Mouse (Mus musculus): ENCODE measurements around the gene Rec114. TPM values are rescaled to one million over a fixed set of nuclear protein-coding genes. Genes with fewer than 3 reads are reported as not detected.

The Rec114 gene
- polyA plus RNA-seq, 1 experiment from 2014 or later = 3.8 TPM

DNA sequence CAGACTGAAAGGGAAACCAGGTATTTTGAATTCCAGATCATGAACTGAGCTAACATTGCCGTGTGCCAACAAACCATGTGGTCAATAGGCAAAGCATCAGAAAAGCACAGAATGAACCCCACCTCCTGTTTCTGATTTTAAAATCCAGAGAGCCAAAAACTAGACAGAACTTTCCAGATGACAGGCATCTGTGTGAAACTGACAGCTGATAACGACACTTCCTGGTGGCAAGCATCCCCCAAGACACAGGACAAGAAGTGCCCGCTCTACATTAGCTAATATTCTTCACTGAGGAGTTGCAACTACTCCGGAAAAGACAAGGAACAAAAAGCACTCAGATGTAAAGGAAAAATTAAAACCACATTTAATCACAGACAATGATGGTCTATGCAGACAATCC lies 23.6 kb downstream of the Rec114 start:
- H3K4me1 ChIP-seq (ENCODE audit: insufficient read depth, low read length) = peaks cover 7% of the 10 kb centered on the region; the same call in 1 of the 2 replicates
- H3K4me3 ChIP-seq (ENCODE audit: low read length) = no peak overlapping the region
- WGBS = 87% methylated on average over 4 of the region's 4 CpGs
- H3K9me3 ChIP-seq (ENCODE audit: low read length) = no peaks in the 10 kb centered on the region
- ATAC-seq (ENCODE audit: low FRiP score, low TSS enrichment) = no peak
- H3K4me2 ChIP-seq (replicated peaks; ENCODE audit: low read depth, low read length) = no peak overlapping the region
- H3K27me3 ChIP-seq (ENCODE audit: insufficient read depth, low read length) = no peaks in the 10 kb centered on the region
- no peak overlapping the region for H3K9ac ChIP-seq (replicated peaks; ENCODE audit: low read length)
- no peak overlapping the region for H3K27ac ChIP-seq (ENCODE audit: low read length)
- no peaks in the 10 kb centered on the region for H3K36me3 ChIP-seq (ENCODE audit: insufficient read depth, low read length)

DNA sequence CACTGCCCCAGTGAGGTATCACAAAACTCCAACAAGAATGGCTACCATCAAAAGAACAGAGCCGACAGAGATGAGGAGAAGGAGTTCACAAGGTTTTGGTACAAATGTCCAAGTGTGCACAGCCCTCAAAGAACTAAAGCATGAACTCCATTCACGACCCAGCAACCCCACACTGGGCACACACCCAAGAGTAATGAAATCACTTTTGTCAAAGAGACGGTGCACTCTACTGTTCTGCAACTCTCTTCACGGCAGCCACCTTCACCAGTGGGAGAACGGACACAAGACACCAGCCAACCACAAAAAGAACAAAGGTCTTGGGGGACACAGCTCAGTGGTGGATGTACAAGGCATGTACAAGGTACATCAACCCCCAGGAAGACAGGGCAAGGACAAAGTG lies 24.3 kb downstream of the Rec114 start:
- peaks cover 7% of the 10 kb centered on the region; the same call in 1 of the 2 replicates for H3K4me1 ChIP-seq (ENCODE audit: insufficient read depth, low read length)
- H3K9me3 ChIP-seq (ENCODE audit: low read length) = no peaks in the 10 kb centered on the region
- no peak overlapping the region for H3K4me3 ChIP-seq (ENCODE audit: low read length)
- H3K36me3 ChIP-seq (ENCODE audit: insufficient read depth, low read length) = no peaks in the 10 kb centered on the region
- no peak overlapping the region for H3K27ac ChIP-seq (ENCODE audit: low read length)
- no peaks in the 10 kb centered on the region for H3K27me3 ChIP-seq (ENCODE audit: insufficient read depth, low read length)
- no peak overlapping the region for H3K4me2 ChIP-seq (replicated peaks; ENCODE audit: low read depth, low read length)
- no peak overlapping the region for H3K9ac ChIP-seq (replicated peaks; ENCODE audit: low read length)
- WGBS = 48% methylated on average over 5 of the region's 5 CpGs
- ATAC-seq (ENCODE audit: low FRiP score, low TSS enrichment) = no peak

DNA sequence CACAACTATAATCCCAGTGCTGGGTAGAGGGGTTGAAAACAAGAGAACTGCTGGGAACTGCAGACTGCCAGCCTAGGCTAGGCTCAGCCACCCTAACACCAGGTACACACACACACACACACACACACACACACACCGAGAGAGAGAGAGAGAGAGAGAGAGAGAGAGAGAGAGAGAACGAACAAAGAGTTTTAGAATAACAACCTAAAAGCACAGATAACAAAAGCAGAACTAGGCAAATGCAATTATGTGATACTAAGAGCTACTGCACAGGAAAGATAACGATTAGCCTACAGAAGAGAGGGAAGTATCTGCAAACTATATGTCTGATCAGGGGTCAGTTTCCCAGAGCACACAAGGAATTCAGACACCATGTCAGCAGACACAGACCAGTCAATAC lies 24.8 kb downstream of the Rec114 start:
- H3K27ac ChIP-seq (ENCODE audit: low read length) = no peak overlapping the region
- ATAC-seq (ENCODE audit: low FRiP score, low TSS enrichment) = no peak
- H3K4me1 ChIP-seq (ENCODE audit: insufficient read depth, low read length) = peaks cover 7% of the 10 kb centered on the region; the same call in 1 of the 2 replicates
- no peaks in the 10 kb centered on the region for H3K9me3 ChIP-seq (ENCODE audit: low read length)
- H3K4me2 ChIP-seq (replicated peaks; ENCODE audit: low read depth, low read length) = no peak overlapping the region
- H3K36me3 ChIP-seq (ENCODE audit: insufficient read depth, low read length) = no peaks in the 10 kb centered on the region
- no peak overlapping the region for H3K4me3 ChIP-seq (ENCODE audit: low read length)
- WGBS = 73% methylated on average over 3 of the region's 3 CpGs
- H3K27me3 ChIP-seq (ENCODE audit: insufficient read depth, low read length) = no peaks in the 10 kb centered on the region
- no peak overlapping the region for H3K9ac ChIP-seq (replicated peaks; ENCODE audit: low read length)

DNA sequence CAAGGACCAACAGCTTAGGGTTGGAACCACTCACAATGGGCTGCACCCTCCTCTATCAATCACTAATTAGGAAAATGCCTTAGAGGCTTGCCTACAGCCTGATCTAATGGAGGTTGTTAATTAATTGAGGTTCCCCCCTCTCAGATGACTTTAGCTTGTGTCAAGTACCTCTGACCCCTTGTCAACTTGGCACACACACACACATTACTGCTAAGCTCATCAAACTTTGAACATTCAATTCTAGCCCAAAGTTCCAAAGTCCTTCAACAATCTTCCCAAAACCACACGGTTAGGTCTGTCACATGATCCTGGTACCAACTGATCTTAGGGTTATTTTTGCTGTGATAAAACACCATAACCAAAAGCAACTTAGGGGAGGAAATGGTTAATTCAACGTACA lies 26.9 kb downstream of the Rec114 start:
- ATAC-seq (ENCODE audit: low FRiP score, low TSS enrichment) = no peak
- H3K9ac ChIP-seq (replicated peaks; ENCODE audit: low read length) = no peak overlapping the region
- no peaks in the 10 kb centered on the region for H3K4me1 ChIP-seq (ENCODE audit: insufficient read depth, low read length)
- H3K4me2 ChIP-seq (replicated peaks; ENCODE audit: low read depth, low read length) = no peak overlapping the region
- H3K4me3 ChIP-seq (ENCODE audit: low read length) = no peak overlapping the region
- H3K36me3 ChIP-seq (ENCODE audit: insufficient read depth, low read length) = no peaks in the 10 kb centered on the region
- H3K9me3 ChIP-seq (ENCODE audit: low read length) = no peaks in the 10 kb centered on the region
- H3K27ac ChIP-seq (ENCODE audit: low read length) = no peak overlapping the region
- no peaks in the 10 kb centered on the region for H3K27me3 ChIP-seq (ENCODE audit: insufficient read depth, low read length)
- 42% methylated on average over 2 of the region's 2 CpGs for WGBS

DNA sequence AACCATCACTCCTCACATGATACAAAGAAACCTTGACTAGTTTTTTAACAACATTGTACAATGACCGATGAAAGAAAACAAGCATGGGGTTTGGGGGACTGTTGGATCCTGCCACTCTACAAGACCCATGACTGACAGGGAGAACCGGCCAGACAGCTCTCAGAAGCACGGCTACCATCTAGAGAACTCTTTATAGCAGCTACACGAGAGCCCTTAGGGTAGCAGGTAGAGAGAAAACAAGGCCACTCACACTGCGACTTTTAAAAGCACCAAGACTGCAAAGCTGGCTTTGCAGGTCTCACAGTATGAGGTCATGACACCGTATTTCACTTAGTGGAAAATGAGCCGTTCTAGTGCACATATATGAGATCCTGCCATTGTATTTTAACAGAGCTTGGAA lies 33.1 kb downstream of the Rec114 start:
- ATAC-seq (ENCODE audit: low FRiP score, low TSS enrichment) = no peak
- WGBS = 52% methylated on average over 7 of the region's 7 CpGs
- Histone ChIP-seq H3K9ac (replicated peaks; ENCODE audit: low read length) (no peak overlapping the region), H3K27me3 (ENCODE audit: insufficient read depth, low read length) (no peaks in the 10 kb centered on the region), H3K27ac (ENCODE audit: low read length) (no peak overlapping the region), H3K4me2 (replicated peaks; ENCODE audit: low read depth, low read length) (no peak overlapping the region), H3K4me3 (ENCODE audit: low read length) (no peak overlapping the region), H3K9me3 (ENCODE audit: low read length) (no peaks in the 10 kb centered on the region), H3K36me3 (ENCODE audit: insufficient read depth, low read length) (no peaks in the 10 kb centered on the region), H3K4me1 (ENCODE audit: insufficient read depth, low read length) (no peaks in the 10 kb centered on the region)

DNA sequence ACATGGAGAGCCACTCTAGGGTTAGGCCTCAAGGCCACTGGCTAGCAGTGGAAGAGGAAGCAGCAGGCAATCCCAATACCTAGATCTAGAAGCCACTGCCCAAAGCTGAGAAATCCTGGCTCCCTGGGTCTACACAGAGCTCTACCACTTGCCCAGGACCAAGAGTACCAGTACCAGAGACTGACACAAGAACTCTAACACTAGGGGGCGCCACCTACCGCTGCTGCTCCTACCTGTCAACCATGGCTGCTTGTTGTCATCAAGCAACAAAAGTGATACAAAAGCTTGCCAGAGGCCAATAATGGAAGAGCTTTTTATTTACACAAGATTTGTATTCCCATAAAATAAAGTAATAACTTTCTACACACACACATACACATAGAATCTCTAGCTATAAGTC lies 33.8 kb downstream of the Rec114 start:
- Histone ChIP-seq H3K9me3 (ENCODE audit: low read length) (no peaks in the 10 kb centered on the region), H3K4me2 (replicated peaks; ENCODE audit: low read depth, low read length) (no peak overlapping the region), H3K4me3 (ENCODE audit: low read length) (no peak overlapping the region), H3K27ac (ENCODE audit: low read length) (no peak overlapping the region), H3K27me3 (ENCODE audit: insufficient read depth, low read length) (no peaks in the 10 kb centered on the region), H3K36me3 (ENCODE audit: insufficient read depth, low read length) (no peaks in the 10 kb centered on the region), H3K9ac (replicated peaks; ENCODE audit: low read length) (no peak overlapping the region), H3K4me1 (ENCODE audit: insufficient read depth, low read length) (no peaks in the 10 kb centered on the region)
- 15% methylated on average over 2 of the region's 2 CpGs for WGBS
- ATAC-seq (ENCODE audit: low FRiP score, low TSS enrichment) = no peak

DNA sequence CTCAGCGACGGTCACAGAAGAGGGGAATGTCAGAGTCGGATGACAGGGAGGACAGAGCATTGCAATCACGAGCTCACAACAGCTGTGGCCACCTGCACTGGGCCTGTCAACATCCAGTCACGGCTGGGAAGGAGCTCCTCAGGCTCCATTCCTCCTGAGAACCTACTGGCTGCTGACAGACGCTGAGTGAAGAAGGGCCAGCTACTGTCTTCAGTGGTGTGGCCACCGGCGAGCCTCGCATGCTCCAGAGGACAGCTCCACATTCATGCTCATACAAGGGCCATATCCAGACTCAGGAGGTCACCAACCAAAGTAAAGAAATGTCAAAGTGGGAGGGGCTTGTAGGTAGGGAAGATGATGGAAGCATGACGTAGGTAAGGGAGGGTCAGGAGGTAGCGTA lies 36.0 kb downstream of the Rec114 start:
- 67% methylated on average over 11 of the region's 11 CpGs for WGBS
- H3K27me3 ChIP-seq (ENCODE audit: insufficient read depth, low read length) = no peaks in the 10 kb centered on the region
- H3K27ac ChIP-seq (ENCODE audit: low read length) = no peak overlapping the region
- no peak overlapping the region for H3K9ac ChIP-seq (replicated peaks; ENCODE audit: low read length)
- H3K4me3 ChIP-seq (ENCODE audit: low read length) = no peak overlapping the region
- no peak for ATAC-seq (ENCODE audit: low FRiP score, low TSS enrichment)
- H3K4me1 ChIP-seq (ENCODE audit: insufficient read depth, low read length) = no peaks in the 10 kb centered on the region
- H3K4me2 ChIP-seq (replicated peaks; ENCODE audit: low read depth, low read length) = no peak overlapping the region
- H3K36me3 ChIP-seq (ENCODE audit: insufficient read depth, low read length) = no peaks in the 10 kb centered on the region
- H3K9me3 ChIP-seq (ENCODE audit: low read length) = no peaks in the 10 kb centered on the region

DNA sequence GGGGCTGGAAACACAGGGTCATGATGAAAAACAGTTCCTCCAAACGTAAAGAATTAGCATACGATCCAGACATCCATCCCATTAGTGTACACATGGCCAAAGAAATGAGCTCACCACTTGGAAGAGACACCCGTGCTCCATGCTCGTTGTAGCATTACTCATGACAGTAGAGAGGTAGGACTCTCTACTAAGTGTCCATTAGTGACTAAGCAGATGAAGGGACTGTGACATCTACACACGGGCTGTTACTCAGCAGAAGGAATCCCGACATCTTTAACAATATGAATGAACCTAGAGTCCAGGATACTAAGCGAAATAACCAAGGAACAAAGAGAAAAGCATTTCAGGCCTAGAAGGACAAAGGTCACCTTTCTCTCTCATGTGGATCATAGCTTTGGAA lies 37.7 kb downstream of the Rec114 start:
- H3K4me1 ChIP-seq (ENCODE audit: insufficient read depth, low read length) = no peaks in the 10 kb centered on the region
- H3K36me3 ChIP-seq (ENCODE audit: insufficient read depth, low read length) = no peaks in the 10 kb centered on the region
- H3K4me2 ChIP-seq (replicated peaks; ENCODE audit: low read depth, low read length) = no peak overlapping the region
- no peak overlapping the region for H3K4me3 ChIP-seq (ENCODE audit: low read length)
- no peak overlapping the region for H3K27ac ChIP-seq (ENCODE audit: low read length)
- no peaks in the 10 kb centered on the region for H3K27me3 ChIP-seq (ENCODE audit: insufficient read depth, low read length)
- ATAC-seq (ENCODE audit: low FRiP score, low TSS enrichment) = no peak
- H3K9me3 ChIP-seq (ENCODE audit: low read length) = no peaks in the 10 kb centered on the region
- WGBS = 80% methylated on average over 7 of the region's 7 CpGs
- H3K9ac ChIP-seq (replicated peaks; ENCODE audit: low read length) = no peak overlapping the region

DNA sequence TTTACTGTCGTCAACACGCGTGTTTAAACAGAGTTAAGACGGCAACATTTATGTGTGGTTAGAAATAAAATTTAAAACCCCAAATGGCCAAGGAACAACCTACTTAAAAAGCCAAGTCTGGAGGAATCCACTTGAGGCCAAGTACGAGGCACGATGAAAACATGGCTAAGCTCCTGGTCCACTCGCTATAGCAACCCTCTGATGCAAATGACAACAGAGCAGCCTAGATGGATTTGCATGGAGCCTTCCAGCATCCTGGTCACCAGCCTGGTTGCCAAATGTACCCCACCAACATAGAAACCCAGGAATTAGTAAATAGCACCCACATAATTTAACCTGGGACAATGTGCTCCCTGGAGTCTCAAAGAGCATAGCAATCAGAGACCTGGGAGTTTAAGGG lies 40.0 kb downstream of the Rec114 start:
- Histone ChIP-seq H3K4me3 (ENCODE audit: low read length) (no peak overlapping the region), H3K4me1 (ENCODE audit: insufficient read depth, low read length) (no peaks in the 10 kb centered on the region), H3K9me3 (ENCODE audit: low read length) (no peaks in the 10 kb centered on the region), H3K4me2 (replicated peaks; ENCODE audit: low read depth, low read length) (no peak overlapping the region), H3K36me3 (ENCODE audit: insufficient read depth, low read length) (no peaks in the 10 kb centered on the region), H3K9ac (replicated peaks; ENCODE audit: low read length) (no peak overlapping the region), H3K27ac (ENCODE audit: low read length) (no peak overlapping the region), H3K27me3 (ENCODE audit: insufficient read depth, low read length) (no peaks in the 10 kb centered on the region)
- ATAC-seq (ENCODE audit: low FRiP score, low TSS enrichment) = no peak
- WGBS = 89% methylated on average over 7 of the region's 7 CpGs

DNA sequence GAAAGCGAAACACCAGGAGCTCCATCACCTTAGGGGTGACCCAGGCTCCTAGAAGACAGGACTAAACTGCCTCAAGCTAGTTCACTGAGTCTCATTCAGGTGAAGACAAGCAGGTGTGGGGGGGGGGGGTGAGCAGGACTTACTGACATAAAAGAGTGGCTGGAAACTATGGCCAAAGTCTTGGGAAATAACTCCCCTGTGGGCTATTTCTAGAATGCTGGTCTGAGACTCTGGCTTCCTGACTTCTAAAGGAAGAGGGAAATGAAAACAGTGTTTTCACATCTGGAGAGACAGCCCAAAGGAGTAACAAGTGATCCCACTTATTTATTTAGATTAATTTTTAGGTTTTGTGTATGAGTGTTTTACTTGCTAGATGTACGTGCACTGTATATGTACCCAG lies 42.0 kb downstream of the Rec114 start:
- H3K36me3 ChIP-seq (ENCODE audit: insufficient read depth, low read length) = no peaks in the 10 kb centered on the region
- WGBS = 80% methylated on average over 2 of the region's 2 CpGs
- no peaks in the 10 kb centered on the region for H3K9me3 ChIP-seq (ENCODE audit: low read length)
- H3K27ac ChIP-seq (ENCODE audit: low read length) = no peak overlapping the region
- H3K9ac ChIP-seq (replicated peaks; ENCODE audit: low read length) = no peak overlapping the region
- no peaks in the 10 kb centered on the region for H3K4me1 ChIP-seq (ENCODE audit: insufficient read depth, low read length)
- H3K4me2 ChIP-seq (replicated peaks; ENCODE audit: low read depth, low read length) = no peak overlapping the region
- H3K27me3 ChIP-seq (ENCODE audit: insufficient read depth, low read length) = no peaks in the 10 kb centered on the region
- H3K4me3 ChIP-seq (ENCODE audit: low read length) = no peak overlapping the region
- ATAC-seq (ENCODE audit: low FRiP score, low TSS enrichment) = no peak

DNA sequence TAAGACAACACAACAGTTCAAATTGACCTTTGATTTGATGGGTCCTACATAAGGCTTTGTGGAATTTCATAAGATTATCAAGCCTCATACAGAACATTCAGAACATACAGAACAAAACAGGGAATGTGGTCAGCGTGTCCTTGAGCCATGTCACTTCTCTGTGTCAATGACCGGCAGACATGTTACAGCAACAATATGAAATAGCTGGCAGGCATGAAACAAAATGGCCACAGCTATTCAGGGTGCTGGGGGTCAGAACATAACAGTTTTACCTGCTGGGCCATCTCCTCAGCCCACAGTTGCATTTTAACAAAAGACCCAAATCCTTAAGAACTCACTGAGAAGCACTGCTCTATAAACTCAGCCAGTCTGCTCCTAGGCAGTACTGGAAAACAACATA lies 45.3 kb downstream of the Rec114 start:
- Histone ChIP-seq H3K4me3 (ENCODE audit: low read length) (no peak overlapping the region), H3K4me2 (replicated peaks; ENCODE audit: low read depth, low read length) (no peak overlapping the region), H3K36me3 (ENCODE audit: insufficient read depth, low read length) (no peaks in the 10 kb centered on the region), H3K9ac (replicated peaks; ENCODE audit: low read length) (no peak overlapping the region), H3K27ac (ENCODE audit: low read length) (no peak overlapping the region), H3K27me3 (ENCODE audit: insufficient read depth, low read length) (no peaks in the 10 kb centered on the region), H3K4me1 (ENCODE audit: insufficient read depth, low read length) (no peaks in the 10 kb centered on the region), H3K9me3 (ENCODE audit: low read length) (no peaks in the 10 kb centered on the region)
- ATAC-seq (ENCODE audit: low FRiP score, low TSS enrichment) = no peak
- 95% methylated on average over 2 of the region's 2 CpGs for WGBS

Measured in kidney, embryonic 16.5 days (tissue).